Mouse (Mus musculus) megakaryocyte, embryonic 14.5 days (primary cell): Measurements from ENCODE around the gene Colgalt1.

ENCODE experiments used
- FLI1 ChIP-seq: IDR thresholded peaks from 2 replicates; pipeline ENCODE4 v1.6.1; 2012; ENCODE audit warnings: low read length, inconsistent platforms, mixed read lengths
- GATA1 ChIP-seq: IDR thresholded peaks from 3 replicates; pipeline ENCODE4 v1.6.1; 2012; ENCODE audit warnings: mixed read lengths, low read length, inconsistent platforms, borderline replicate concordance

DNA sequence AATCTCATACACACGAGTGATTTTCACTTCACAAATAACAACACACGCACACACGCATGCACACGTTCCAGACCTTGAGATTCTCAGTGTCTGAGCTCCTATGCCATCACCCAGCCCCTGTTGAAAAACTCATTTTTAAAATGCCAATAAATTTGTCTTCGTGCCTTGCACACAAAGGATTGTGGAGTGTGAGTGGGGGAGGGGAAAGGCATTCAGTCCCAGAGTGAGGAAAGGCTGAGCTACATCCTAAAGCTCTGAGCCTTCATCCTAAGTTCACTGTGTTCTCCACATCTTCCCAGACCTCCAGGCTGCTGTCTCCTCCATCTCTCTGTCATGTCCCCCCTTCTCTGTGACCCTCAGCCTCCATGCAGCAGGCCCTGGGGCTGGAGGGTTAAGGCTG lies 56.5 kb downstream of the Colgalt1 start:
- TF ChIP-seq GATA1 (no peak), FLI1 (no peak)
